Mouse (Mus musculus) urinary bladder, postnatal 10 days (tissue): ENCODE measurements around the gene Pgam5.

Source experiments
- DNase-seq: peaks from one replicate; pipeline ENCODE4 v3.0.0; 2022; ENCODE audit warnings: low spot score

Pgam5 gene

GRCm38 (mm10) chr5:110230401-110230779, 39.3 kb downstream of the Pgam5 start:
- no peak for DNase-seq

DNA sequence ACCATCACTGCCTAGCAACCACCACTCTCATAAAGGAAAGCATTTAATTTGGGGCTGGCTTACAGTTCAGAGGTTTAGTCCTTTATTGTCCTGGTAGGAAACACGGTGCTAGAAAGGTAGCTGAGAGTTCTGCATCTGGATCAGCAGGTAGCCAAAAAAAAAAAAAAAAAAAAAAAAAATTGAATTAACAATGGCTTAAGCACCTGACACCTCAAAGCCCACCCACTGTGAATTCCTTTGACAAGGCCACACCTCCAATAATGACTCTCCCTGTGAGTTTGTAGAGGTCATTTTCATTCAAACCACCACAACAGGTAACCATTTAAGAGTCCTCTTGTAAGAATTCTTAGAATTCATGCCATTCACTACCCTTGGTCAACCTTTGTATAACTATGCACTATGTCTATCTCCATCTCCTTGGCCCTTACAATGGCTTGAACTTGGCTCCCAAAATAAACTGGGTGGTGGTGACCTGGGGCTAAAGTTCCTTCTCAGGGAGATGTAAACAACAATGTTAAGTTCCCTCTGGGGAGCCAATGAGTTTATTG, 42.3 kb downstream of the Pgam5 start:
- DNase-seq: no peak

- DNase-seq: no peak
These were observed 44.7 kb downstream of the Pgam5 start for GRCm38 (mm10) chr5:110225056-110225455.

DNA sequence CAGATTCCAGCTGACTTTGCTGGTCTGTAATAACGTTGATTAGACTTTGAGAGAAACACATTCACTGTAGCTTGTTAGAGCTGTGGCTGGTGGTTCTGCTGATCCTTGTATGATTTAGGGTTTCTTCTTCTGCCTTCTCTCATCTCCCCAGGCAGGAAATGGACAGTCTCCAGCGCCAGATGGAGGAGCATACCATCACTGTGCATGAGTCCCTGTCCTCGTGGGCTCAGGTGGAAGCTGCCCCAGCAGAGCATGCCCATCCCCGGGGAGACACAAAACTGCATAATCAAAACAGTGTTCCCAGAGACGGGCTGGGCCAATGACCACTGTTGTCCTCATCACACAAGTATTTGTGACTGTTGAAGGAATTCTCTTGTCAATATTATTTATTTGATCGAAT, 47.0 kb downstream of the Pgam5 start:
- DNase-seq: no peak

- no peak for DNase-seq
These were observed 49.4 kb downstream of the Pgam5 start for GRCm38 (mm10) chr5:110220331-110220730.

DNA sequence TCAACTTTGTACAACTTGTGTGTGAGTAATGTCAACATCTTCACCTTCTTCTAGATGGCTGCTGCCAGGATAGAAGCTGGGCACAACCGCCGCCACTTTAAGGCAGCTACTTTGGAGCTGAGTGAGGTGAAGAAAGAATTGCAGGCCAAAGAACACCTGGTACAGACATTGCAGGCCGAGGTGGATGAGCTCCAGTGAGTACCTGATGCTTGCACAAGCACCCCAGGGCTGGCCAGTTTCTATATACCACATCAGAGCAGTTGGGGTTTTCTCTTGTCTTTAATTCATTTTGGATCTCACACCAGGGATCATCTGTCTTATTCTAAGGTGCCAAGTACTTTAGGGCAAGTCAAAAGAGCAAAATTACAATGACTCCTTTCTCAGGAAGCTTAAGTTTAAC, 52.9 kb downstream of the Pgam5 start:
- no peak for DNase-seq

GRCm38 (mm10) chr5:110211312-110211711, 58.4 kb downstream of the Pgam5 start:
- no peak for DNase-seq
